Mouse (Mus musculus) midbrain, embryonic 15.5 days (tissue): ENCODE data around the gene Mcm10. TPM values are rescaled to one million over a fixed set of nuclear protein-coding genes. Genes with fewer than 3 reads are reported as not detected.

Source experiments
- ATAC-seq: fragments of 200-750 bp; cut with Nextera tagmentation; replicated peaks from 2 replicates; pipeline ENCODE4 v1.8.0; 2017; ENCODE audit warnings: moderate TSS enrichment
- H3K27ac ChIP-seq: fragments of 300-500 bp; sonication (generic); 2 replicates; pipeline ENCODE4 v1.5.1; 2015; ENCODE audit warnings: mild to moderate bottlenecking, inconsistent platforms
- H3K27me3 ChIP-seq: fragments of 300-500 bp; sonication (generic); replicated peaks from 2 replicates; pipeline ENCODE4 v1.6.1; 2015; ENCODE audit warnings: inconsistent platforms
- H3K36me3 ChIP-seq: fragments of 300-500 bp; sonication (generic); replicated peaks from 2 replicates; pipeline ENCODE4 v1.6.1; 2015; ENCODE audit warnings: inconsistent platforms
- H3K4me1 ChIP-seq: fragments of 300-500 bp; sonication (generic); 2 replicates; pipeline ENCODE4 v1.6.1; 2015; ENCODE audit warnings: inconsistent platforms
- H3K4me2 ChIP-seq: fragments of 300-500 bp; sonication (generic); 2 replicates; pipeline ENCODE4 v1.6.1; 2015; ENCODE audit warnings: inconsistent platforms, mild to moderate bottlenecking, moderate library complexity
- H3K4me3 ChIP-seq: fragments of 300-500 bp; sonication (generic); 2 replicates; pipeline ENCODE4 v1.5.1; 2015; ENCODE audit warnings: mild to moderate bottlenecking, inconsistent platforms
- H3K9ac ChIP-seq: fragments of 300-500 bp; sonication (generic); 2 replicates; pipeline ENCODE4 v1.6.1; 2015; ENCODE audit warnings: mild to moderate bottlenecking, inconsistent platforms
- H3K9me3 ChIP-seq: fragments of 300-500 bp; sonication (generic); 2 replicates; pipeline ENCODE4 v1.6.1; 2016; ENCODE audit warnings: inconsistent platforms
- WGBS: fragments of 180-500 bp; shearing (Covaris S2); methylation state at CpG from one replicate; pipeline ENCODE4 v1.1.7; 2015; ENCODE audit warnings: mixed read lengths; 5-methylcytosine and 5-hydroxymethylcytosine counted together
- polyA plus RNA-seq: library from polyadenylated mRNA; unstranded; fragments of >200 nt; fragmentation: Nextera tagmentation; extraction: Ambion mirVana; gene quantifications from 2 replicates; pipeline ENCODE4 v1.2.1, GENCODE M21; 2015

Mcm10 gene
- polyA plus RNA-seq, 1 experiment from 2014 or later: 3.5 TPM

DNA sequence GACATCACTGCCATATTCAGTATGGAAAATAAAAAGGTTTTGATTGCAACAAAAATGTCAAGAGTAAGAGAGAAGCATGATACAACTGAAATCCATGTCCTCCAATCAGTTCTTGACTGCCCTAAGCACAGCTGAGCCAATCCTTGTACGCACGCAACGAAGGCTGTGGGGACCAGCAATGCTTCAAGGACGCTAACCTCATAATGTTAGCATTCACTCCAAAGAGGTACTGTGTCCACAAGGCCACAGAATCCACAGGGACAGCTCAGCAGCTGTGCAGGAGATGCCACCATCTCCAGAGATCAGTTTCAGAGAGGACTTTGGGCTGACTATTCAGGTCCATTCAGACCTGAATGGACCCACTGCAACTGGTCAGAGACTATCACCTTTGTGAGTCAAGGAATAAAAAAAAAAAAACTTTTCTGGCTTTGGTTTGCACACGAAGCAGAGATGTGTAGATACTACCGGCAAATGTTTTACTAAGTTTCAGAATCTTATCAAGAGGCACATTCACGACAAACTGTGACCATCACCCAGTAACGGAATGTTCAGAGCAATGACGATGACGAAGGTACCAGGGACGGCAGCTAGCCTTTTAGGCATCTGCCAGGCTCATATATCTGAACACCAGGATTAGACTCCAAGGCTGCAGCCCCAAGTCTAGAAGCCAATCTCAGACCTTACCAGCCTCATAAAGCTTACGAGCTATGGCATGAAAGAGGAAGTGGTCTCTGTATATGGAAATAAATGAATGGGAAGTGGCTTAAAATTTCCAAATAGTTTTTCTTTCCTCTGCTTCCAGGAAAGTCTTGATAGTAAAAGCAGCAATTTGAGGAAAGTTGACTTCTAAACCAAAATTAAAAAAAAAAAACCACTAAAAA lies 27.9 kb upstream of the Mcm10 start:
- H3K9ac ChIP-seq: no peak overlapping the region
- no peak overlapping the region for H3K27ac ChIP-seq
- no peak for ATAC-seq
- no peak overlapping the region for H3K4me2 ChIP-seq
- no peaks in the 10 kb centered on the region for H3K36me3 ChIP-seq
- WGBS: 93% methylated on average over 12 of the region's 12 CpGs
- no peaks in the 10 kb centered on the region for H3K27me3 ChIP-seq
- H3K9me3 ChIP-seq: no peaks in the 10 kb centered on the region
- no peak overlapping the region for H3K4me3 ChIP-seq
- H3K4me1 ChIP-seq: peaks cover 11% of the 10 kb centered on the region

DNA sequence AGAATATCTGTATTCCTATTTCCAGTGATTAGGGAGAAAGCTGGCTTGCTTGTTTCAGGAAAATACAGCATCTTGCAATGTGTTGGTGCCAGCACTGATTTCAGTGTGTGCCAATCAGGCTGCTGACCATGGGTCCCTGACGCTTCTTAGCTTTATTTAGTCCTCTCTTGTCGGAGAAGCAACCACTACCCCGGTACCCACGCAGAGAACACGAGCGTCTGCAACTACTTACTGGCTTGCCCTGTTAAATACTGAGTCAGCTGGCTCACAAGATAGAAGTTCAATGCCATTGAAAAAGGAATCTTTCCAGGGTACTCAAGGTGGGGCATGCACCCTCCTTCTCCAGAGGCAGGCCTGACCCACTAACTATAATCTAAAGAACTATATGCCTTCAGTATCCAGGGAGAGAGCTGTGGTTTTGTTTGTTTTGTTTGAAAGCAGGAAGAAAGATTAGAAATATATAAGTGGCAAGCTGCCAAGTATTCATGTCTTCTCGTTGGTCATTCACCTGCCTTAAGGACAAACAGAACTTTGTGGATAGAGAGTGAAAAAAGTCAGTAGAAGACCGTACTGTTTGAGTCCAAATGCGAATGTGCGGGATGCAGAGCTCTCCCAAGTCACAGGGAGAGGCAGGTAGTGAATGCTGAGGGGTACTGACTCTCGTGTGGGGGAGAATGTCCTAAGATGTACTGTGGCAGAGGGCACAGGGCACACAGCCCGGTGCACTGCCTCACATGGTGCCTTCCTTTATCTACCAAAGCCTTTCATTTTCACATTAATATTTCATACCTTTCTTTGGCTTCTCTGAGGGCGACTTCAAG lies 27.0 kb upstream of the Mcm10 start:
- Histone ChIP-seq H3K9me3 (no peaks in the 10 kb centered on the region), H3K4me1 (0 out of 2 replicates have a peak, but pooled peaks cover 4% of the 10 kb centered on the region), H3K4me3 (no peak overlapping the region), H3K4me2 (no peak overlapping the region), H3K36me3 (no peaks in the 10 kb centered on the region), H3K27me3 (no peaks in the 10 kb centered on the region), H3K27ac (no peak overlapping the region), H3K9ac (no peak overlapping the region)
- 80% methylated on average over 13 of the region's 13 CpGs for WGBS
- ATAC-seq: no peak

DNA sequence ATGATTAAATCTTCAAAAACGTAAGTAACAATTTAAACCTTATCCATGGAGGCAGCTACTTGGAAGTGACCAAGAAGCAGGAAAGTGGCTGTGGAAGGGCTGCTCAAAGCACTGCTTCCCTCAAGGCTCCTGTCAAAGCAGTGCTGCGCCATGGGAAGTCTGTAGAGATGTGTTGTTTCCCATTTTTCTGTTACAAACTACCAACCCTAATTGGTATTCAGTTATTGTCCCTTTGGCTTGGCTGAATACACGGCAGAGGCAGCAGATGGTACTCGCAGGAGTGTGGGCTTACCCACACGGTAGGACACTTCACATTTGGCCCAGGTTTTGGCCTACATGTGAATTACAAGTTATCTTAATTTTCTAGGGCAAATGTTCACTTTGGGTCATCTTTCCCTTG lies 25.7 kb upstream of the Mcm10 start:
- Histone ChIP-seq H3K9ac (no peak overlapping the region), H3K4me2 (no peak overlapping the region), H3K36me3 (no peaks in the 10 kb centered on the region), H3K4me1 (0 out of 2 replicates have a peak, but pooled peaks cover 4% of the 10 kb centered on the region), H3K9me3 (no peaks in the 10 kb centered on the region), H3K27me3 (no peaks in the 10 kb centered on the region), H3K27ac (no peak overlapping the region), H3K4me3 (no peak overlapping the region)
- no peak for ATAC-seq
- 45% methylated on average over 5 of the region's 5 CpGs for WGBS

DNA sequence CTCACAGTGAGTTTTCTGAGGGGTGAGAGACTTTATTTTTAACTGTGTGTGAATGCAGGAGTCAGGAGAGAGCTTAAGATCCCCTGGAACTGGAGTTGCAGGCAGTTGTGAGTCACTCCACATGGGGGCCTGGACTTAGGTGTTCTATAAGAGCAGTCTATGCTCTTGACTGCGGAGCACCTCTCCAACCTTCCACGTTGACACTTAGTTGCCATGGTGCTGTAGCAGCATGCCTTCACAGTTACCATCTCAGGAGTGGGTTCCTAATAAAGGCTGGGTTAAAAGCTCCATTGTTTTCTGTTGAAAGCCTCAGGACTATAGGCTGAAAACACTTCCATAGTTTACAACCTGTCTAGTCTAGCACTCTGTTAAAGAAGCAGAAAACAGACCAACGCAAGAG lies 24.8 kb upstream of the Mcm10 start:
- Histone ChIP-seq H3K36me3 (no peaks in the 10 kb centered on the region), H3K27ac (no peak overlapping the region), H3K4me2 (no peak overlapping the region), H3K4me1 (0 out of 2 replicates have a peak, but pooled peaks cover 4% of the 10 kb centered on the region), H3K9me3 (no peaks in the 10 kb centered on the region), H3K9ac (no peak overlapping the region), H3K4me3 (no peak overlapping the region), H3K27me3 (no peaks in the 10 kb centered on the region)
- no peak for ATAC-seq
- 44% methylated on average over 3 of the region's 3 CpGs for WGBS

DNA sequence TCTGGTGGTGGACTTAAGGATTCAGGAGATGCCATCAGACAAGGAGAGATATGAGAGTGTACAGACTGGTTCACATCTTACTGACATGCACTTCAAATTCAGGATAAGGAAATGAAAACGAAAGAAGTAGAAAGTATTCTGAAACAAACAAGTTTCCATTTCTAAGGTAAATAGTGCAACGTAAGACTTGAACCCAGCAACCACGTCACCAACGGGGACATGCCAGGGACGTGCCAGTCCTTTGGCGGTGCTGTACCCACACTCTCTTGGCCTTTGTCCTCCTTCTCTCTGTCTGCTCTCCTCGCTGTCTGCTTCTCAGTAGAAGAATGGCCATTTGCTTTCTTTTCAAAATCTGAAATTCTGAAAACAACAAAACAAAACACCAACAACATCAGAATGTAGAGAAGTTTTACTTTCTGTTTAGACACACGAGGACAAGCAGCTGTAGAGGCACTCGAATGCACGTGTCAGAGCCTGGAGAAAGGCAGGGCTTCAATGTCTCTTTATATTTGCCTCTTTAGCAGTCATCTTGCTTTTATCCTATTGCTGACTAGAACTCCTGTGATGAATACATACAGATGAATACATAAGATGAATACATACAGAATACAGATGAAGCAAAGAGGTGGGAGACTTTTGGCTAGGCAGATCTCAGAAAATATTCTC lies 24.0 kb upstream of the Mcm10 start:
- Histone ChIP-seq H3K27me3 (no peaks in the 10 kb centered on the region), H3K4me1 (0 out of 2 replicates have a peak, but pooled peaks cover 4% of the 10 kb centered on the region), H3K4me2 (no peak overlapping the region), H3K4me3 (no peak overlapping the region), H3K36me3 (no peaks in the 10 kb centered on the region), H3K27ac (no peak overlapping the region), H3K9me3 (no peaks in the 10 kb centered on the region), H3K9ac (no peak overlapping the region)
- WGBS: 67% methylated on average over 10 of the region's 10 CpGs
- no peak for ATAC-seq

DNA sequence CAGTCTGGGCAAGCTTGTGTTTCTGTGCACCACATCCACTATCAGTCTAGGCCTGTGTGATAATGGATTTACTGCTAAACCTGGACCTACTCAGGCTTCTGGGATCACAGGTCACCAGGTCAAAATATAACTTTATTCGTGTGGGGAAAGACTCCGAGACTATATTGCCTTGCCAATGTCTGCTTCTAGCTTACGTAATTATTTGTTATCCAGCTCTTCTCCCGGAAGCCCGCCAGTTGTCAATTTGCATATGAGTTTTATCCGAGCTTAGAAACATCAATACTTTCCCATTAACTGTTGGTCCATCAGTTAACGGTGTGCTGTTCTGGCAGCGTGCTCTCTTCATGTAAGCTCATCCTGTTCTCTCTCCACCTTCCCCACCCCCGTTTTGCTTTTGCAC lies 22.6 kb upstream of the Mcm10 start:
- ATAC-seq: no peak
- no peak overlapping the region for H3K4me2 ChIP-seq
- no peaks in the 10 kb centered on the region for H3K27me3 ChIP-seq
- no peak overlapping the region for H3K27ac ChIP-seq
- 0 out of 2 replicates have a peak, but pooled peaks cover 4% of the 10 kb centered on the region for H3K4me1 ChIP-seq
- WGBS: 80% methylated on average over 9 of the region's 9 CpGs
- no peaks in the 10 kb centered on the region for H3K9me3 ChIP-seq
- no peaks in the 10 kb centered on the region for H3K36me3 ChIP-seq
- no peak overlapping the region for H3K4me3 ChIP-seq
- H3K9ac ChIP-seq: no peak overlapping the region

DNA sequence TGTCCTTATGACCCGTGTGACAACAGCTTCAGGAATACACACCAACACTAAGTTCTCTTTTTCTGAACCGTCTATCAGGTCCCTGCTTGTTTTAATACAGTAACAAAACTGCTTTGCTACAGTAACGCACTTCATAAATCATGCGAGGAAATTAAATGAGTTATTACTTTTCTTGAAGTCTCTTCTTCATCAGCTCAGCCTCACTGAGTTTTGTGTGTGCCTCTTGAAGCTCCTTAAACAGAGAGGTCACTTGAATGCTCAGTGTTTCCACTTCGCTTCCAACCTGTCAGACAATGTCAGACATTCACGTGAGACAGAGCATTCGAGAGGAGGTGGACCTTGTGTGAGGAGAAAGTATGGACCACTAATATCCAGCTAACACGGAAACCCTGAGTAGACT lies 22.2 kb upstream of the Mcm10 start:
- no peak overlapping the region for H3K27ac ChIP-seq
- H3K27me3 ChIP-seq: no peaks in the 10 kb centered on the region
- no peak overlapping the region for H3K9ac ChIP-seq
- no peak overlapping the region for H3K4me2 ChIP-seq
- no peaks in the 10 kb centered on the region for H3K9me3 ChIP-seq
- ATAC-seq: no peak
- H3K4me3 ChIP-seq: no peak overlapping the region
- no peaks in the 10 kb centered on the region for H3K36me3 ChIP-seq
- WGBS: 87% methylated on average over 8 of the region's 8 CpGs
- 0 out of 2 replicates have a peak, but pooled peaks cover 4% of the 10 kb centered on the region for H3K4me1 ChIP-seq

DNA sequence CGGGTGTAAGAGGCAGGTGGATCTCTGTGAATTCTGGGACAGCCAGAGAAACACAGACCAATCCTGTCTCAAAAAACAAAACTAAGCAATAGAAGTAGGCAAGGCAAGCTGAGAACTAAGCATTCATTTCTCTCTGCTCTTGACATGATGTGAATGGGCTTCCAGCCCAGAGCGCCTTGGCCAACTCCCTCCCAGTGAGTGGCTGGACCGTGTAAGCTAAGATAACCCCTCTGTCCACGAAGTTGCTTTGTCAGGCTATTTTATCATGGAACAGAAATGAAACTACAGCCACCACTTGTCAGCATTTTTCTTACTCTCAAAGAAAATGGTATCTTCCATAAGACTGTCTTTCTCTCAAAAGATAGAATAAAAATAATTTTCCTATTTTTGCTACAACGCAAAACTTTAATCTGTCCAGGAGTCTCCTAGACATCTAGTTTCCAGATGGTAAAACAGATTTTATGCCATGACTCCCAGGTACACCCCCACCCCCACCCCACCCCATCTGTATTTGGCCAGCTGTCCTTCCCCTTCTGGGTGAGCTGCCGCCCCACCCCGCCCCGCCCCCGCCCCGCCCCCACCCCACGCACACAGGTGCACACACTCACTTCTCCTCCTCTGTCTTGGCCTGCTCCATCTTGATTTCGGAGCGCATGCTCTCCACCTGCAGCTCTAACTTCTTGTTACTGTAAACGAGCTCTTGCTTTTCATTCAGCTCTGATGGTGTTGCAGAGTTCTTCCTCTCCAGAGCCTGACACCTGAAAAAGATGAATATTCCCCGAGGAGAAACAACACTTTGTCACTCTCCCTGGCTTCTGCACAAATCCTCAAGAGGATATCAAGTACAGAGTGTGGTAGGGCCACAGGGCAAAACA lies 21.2 kb upstream of the Mcm10 start:
- no peak overlapping the region for H3K4me3 ChIP-seq
- H3K4me2 ChIP-seq: no peak overlapping the region
- no peak overlapping the region for H3K27ac ChIP-seq
- no peaks in the 10 kb centered on the region for H3K27me3 ChIP-seq
- ATAC-seq: no peak
- H3K4me1 ChIP-seq: 0 out of 2 replicates have a peak, but pooled peaks cover 4% of the 10 kb centered on the region
- H3K36me3 ChIP-seq: no peaks in the 10 kb centered on the region
- H3K9ac ChIP-seq: no peak overlapping the region
- no peaks in the 10 kb centered on the region for H3K9me3 ChIP-seq
- WGBS: 68% methylated on average over 15 of the region's 15 CpGs

DNA sequence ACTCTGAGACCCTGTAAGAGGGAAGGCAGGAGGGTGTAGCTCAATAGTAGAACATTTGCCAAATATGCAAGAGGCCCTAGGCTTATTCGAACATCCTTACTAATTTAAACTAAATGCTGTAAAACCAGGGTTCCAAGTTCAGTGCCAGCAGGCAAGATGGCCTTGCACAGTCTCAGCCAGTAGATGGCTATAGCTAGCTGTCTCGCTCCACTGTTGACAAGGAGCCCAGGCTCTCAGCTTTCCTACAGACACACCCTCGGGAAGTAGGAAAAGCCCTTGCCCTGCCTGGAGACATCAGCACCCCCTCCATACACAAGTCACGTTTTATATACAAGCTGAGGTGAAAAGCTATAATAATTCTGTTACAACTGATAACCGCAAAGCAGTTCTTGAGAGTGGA lies 20.1 kb upstream of the Mcm10 start:
- Histone ChIP-seq H3K4me1 (no peaks in the 10 kb centered on the region), H3K4me3 (no peak overlapping the region), H3K4me2 (no peak overlapping the region), H3K27ac (no peak overlapping the region), H3K36me3 (no peaks in the 10 kb centered on the region), H3K9ac (no peak overlapping the region), H3K9me3 (no peaks in the 10 kb centered on the region), H3K27me3 (no peaks in the 10 kb centered on the region)
- WGBS: 85% methylated on average over 5 of the region's 5 CpGs
- ATAC-seq: no peak

DNA sequence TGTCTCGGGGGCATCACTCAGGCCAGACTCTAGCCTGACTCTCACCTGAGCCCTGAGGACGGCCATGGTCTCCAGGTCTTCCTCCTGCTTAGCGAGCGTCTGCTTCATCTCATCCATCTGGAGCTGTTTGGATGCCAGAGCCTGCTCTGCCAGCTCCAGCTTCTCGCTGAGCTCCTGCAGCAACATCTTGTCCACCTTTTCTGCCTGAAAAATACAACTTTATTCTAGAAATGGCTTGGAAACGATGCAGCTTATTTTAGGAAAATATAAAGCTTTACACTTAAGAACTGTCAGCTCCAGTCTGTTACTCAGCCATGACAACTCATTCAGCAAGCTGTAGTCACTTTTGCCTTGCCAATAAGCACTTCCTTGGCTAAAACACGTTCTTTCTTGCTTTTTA lies 18.6 kb upstream of the Mcm10 start:
- no peak overlapping the region for H3K9ac ChIP-seq
- ATAC-seq: no peak
- H3K27ac ChIP-seq: no peak overlapping the region
- 88% methylated on average over 7 of the region's 7 CpGs for WGBS
- H3K9me3 ChIP-seq: no peaks in the 10 kb centered on the region
- H3K4me2 ChIP-seq: no peak overlapping the region
- H3K4me1 ChIP-seq: no peaks in the 10 kb centered on the region
- no peaks in the 10 kb centered on the region for H3K36me3 ChIP-seq
- no peaks in the 10 kb centered on the region for H3K27me3 ChIP-seq
- no peak overlapping the region for H3K4me3 ChIP-seq

DNA sequence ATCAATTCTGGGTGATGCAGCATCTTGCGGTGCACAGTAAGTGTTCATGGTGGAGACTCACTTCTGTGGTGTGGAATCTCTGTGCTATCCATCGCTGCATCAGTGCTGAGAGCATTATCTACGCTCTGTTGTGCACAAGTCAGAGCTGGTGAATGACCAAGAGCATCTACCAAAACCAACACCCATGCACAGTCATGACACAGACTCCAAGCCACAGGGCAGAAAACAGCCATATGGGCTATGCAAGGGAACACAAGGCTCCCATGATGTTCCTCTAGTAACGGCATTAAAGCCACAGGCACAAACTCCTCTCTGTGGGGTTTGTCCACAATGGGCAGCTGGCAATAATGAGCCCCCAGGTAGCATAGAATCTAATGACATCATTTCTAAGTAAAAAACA lies 17.2 kb upstream of the Mcm10 start:
- Histone ChIP-seq H3K27ac (no peak overlapping the region), H3K36me3 (no peaks in the 10 kb centered on the region), H3K9ac (no peak overlapping the region), H3K9me3 (no peaks in the 10 kb centered on the region), H3K4me3 (no peak overlapping the region), H3K4me1 (no peaks in the 10 kb centered on the region), H3K4me2 (no peak overlapping the region), H3K27me3 (no peaks in the 10 kb centered on the region)
- ATAC-seq: no peak
- 87% methylated on average over 4 of the region's 4 CpGs for WGBS
